Mouse (Mus musculus) lung, postnatal 0 days (tissue): Measurements from ENCODE around the gene Ufc1.
A peak's percentile ranks its signal among the peaks of the same experiment; 100 is the strongest.

Experiments used
- CTCF ChIP-seq: IDR thresholded peaks from 2 replicates; pipeline ENCODE4 v1.5.1; 2016; ENCODE audit warnings: antibody characterized with exemption, mild to moderate bottlenecking
- EP300 ChIP-seq: IDR thresholded peaks from 2 replicates; pipeline ENCODE4 v1.6.1; 2016; ENCODE audit warnings: antibody characterized with exemption, mild to moderate bottlenecking, control low read depth

- TF ChIP-seq CTCF = no peak; the same call in 1 of the 2 replicates
- TF ChIP-seq EP300 = 0 out of 2 replicates have a peak, but pooled peaks have one; percentile 18
Measured at GRCm38 (mm10) chr1:171269848-171270572, 24.8 kb downstream of the Ufc1 start, which contains the start of gene B4galt3.
